Mouse (Mus musculus): ENCODE data around the gene Gm20716.

Gm20716 gene

GRCm38 (mm10) chr2:168229116-168230025, 793 bp downstream of the Gm20716 start:
- peak in 1 of 2 experiments; percentile 56 for DNase-seq (ENCODE audit: low read depth in 1 of 2, low spot score in 2 of 2)

GRCm38 (mm10) chr2:168223326-168223725, 6.8 kb downstream of the Gm20716 start:
- no peak for DNase-seq (ENCODE audit: low read depth in 1 of 2, low spot score in 2 of 2)

- DNase-seq (ENCODE audit: low read depth in 1 of 2, low spot score in 2 of 2): no peak
These were observed 16.3 kb downstream of the Gm20716 start for GRCm38 (mm10) chr2:168213788-168214397.

DNA sequence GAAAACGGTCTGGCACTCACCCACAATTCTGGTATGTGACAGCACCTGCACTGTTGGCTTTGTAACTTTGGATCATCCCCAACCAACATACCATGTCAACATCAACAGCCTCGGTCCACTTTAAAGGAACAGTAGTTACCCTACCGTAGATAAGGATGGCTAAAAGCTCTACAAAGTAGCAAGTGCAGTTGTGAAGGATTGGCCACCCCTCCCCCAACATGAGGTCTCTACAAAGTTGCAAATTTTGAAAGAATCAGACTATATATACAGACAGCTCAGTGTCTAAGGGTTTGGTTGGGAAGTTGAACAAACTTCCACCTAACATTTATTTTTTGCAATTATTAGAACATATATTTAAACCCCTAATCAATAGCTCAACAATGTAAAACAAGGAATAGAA, 22.3 kb downstream of the Gm20716 start:
- DNase-seq (ENCODE audit: low read depth in 1 of 2, low spot score in 2 of 2): no peak

DNA sequence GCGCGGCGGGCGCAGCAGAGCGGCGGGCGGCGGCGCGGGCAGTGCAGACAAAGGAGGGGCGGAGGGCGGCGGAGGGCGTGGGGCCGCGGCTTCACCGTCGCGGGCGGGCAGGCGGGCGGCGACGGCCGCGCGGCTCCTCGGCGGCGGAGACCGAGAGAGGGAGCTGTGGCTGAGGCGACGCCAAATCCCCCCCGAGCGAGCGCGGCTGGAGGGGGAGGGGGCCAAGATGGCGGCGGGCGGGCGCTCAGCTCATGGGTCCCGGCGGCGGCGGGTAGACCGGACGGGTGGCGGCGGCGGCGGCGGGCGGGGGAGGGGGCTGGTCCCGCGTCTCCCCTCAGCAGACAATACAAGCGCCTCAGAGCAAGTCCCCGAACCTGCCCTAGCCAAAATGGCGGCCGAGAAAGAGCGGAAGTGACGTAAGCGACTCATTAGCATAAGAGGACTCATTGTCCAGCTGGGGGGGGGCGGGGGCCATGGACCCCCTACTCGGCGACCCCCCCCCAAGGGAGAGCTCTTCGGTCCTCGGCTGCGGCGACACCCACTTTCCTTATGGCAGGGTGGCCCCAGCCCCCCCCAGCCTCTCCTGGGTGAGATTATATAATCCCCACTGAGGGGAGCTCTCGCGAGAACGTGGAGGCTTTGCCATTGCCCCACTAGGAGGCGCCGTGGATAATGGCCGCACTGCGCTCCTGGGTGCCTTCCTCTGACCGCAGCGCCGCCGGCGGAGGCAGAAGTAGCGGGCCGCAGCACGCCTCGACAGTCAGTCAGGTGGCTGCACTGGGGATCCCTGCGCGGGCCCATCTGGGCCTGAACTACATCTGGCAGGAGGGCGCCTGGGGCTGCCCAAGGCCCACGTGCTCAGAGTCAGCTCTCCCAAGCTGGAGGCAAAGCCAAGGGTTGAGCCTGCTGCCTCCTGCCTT, 23.2 kb downstream of the Gm20716 start, which contains the start of gene Adnp:
Gene Adnp (minus strand): TSS at position 388 of the 920 bp plus-strand sequence.
- peak; percentile 93 to 97 for DNase-seq (ENCODE audit: low read depth in 1 of 2, low spot score in 2 of 2)

DNA sequence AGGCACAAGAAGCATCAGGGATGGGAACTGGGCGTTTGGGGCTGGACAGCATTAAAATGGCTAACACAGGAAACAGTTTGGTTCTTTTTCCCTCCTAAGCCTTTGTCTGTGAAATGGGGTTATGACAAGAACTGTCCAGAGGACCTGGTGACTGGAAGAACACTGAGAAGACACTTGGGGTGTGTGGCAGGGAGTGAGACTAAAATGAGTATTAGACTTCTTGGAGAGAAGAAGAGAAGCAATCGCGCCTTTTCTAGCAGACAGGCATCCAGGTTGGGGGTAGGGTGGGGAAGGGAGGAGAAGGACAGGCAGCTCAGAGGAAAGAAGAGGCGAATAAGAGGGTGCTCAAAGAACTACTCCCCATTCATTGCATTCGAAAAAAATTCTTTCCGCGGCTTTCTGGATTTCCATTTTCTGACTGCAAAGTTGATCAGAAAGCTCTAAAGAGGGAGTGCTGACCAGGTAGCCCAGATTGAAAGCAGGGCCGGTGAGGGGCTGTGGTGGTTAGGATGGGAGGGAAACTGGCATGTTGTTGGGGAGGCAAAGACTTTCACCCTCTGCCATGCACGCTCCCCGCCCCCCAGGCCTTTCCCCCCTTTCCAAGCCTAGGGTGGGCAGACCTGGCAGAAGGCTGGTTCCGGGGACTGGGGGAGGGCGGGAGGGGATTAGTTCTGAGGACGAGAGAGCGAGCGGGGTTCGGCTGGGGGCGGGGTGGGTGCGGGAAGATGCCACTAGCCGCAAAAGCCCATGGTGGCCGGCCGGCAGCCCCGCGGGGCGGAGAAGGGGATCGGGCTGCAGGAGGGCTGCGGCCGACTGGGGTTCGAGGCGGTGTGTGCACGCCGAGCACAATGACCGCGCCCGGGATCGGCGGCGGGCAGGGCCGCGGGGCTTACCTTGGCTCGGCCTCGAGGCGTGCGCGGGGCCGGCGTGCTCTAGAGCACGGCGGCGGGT, 24.2 kb downstream of the Gm20716 start:
- no peak for DNase-seq (ENCODE audit: low read depth in 1 of 2, low spot score in 2 of 2)

DNA sequence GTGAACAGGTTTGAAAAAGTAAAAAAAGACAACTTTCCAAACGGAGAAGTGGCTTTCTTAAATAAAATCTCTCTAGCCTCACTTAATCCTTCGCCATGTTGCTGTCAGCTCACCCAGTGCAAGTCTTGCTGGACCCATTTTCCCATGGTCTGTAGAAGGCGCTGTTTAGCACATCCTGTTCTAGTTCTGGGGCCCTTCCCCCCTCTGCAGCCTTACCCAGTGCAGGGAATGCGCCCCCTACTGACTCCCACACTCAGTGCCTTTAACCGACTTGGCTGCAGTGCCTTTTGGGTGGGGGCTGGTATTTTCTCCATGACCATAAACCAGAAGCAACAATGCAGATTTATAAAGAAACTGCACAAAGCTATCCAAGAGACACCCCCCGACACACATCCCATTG, 24.9 kb downstream of the Gm20716 start:
- DNase-seq (ENCODE audit: low read depth in 1 of 2, low spot score in 2 of 2): peak; percentile 80 to 83

DNA sequence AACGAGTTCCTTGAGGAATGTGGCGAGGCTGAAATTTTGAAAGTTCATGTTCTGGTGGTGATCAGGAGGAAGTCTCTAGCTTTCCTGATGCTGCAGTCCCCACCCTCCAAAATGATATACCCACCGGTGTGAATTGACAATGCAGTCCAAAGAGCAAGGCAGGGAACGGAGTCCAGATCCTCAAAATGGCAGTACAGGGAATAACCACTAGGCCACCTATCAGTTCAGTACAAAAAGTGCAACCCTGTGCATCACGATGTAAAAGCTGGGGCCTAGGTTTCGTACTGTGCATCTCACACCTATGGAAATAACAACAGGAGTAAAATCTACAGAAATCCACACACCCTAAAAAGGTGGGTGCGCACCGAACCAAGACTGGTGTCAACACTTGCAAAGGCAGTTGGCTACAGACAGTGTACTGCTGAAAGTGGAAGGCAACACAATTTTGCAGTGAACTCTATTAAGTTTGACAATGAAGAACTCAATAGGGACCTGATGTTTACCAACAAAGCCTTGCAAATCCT, 25.6 kb downstream of the Gm20716 start:
- no peak for DNase-seq (ENCODE audit: low read depth in 1 of 2, low spot score in 2 of 2)

DNA sequence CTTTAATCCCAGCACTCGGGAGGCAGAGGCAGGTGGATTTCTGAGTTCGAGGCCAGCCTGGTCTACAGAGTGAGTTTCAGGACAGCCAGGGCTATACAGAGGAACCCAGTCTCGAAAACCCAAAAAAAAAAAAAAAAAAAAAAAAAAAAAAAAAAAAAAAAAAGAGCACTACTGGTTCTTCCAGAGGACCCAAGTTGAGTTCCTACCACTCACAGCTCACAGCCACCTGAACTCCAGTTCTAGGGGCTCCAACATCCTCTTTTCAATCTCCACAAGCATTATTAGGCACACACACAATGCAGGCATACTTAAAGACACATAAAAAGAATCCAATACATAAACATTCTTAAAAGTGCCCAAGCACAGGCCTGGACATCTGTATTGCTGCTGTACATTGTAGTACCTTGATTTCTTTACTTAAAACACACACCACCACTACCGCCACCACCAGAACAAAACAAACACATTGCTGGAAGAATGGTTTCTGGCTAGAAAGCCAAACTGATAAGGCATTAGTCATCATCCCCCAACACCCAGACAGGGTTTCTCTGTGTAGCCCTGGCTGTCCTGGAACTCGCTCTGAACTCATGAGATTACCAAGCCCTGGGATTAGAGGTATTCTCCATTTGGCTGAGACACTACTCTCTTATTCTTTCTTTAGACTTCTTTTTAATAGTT, 30.0 kb downstream of the Gm20716 start:
- no peak for DNase-seq (ENCODE audit: low read depth in 1 of 2, low spot score in 2 of 2)

GRCm38 (mm10) chr2:168199476-168199875, 30.7 kb downstream of the Gm20716 start:
- no peak for DNase-seq (ENCODE audit: low read depth in 1 of 2, low spot score in 2 of 2)

DNA sequence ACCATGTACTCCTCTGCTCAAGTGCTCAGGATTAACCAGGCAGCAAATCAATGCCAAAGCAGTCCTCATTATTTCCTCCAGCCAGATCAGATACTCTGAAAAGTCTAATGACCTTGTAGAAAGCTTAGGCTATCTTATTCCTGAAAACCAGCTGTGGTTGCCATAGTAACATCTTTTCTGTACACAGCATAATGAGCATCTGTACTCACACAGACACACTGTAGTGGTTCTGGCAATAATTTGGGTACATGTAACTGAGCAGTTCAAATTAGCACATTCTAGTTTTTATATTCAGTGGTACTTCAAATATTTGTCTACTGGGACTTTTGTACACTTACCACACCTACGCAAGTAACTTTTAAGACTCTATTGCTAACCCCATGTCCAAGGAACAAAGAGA, 31.7 kb downstream of the Gm20716 start:
- no peak for DNase-seq (ENCODE audit: low read depth in 1 of 2, low spot score in 2 of 2)

GRCm38 (mm10) chr2:168195721-168196120, 34.4 kb downstream of the Gm20716 start:
- DNase-seq (ENCODE audit: low read depth in 1 of 2, low spot score in 2 of 2): no peak

DNA sequence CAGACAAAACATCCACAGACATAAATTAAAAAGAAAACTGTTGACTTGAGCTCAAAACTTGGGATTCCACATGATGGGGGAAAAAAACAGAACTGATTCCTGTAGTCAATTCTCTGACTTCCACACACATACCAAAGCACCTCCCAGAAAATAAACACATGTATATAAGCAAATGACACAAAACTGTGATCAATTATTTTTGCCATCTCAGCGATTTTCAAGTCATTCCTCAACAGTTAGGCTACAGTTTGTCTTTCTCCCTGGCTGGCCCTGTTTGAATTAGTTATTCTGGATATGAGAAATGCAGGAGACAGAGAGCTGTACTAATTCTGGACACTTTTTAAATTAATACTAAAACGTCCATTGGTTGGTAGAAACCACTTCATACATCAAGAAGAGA, 36.5 kb downstream of the Gm20716 start:
- DNase-seq (ENCODE audit: low read depth in 1 of 2, low spot score in 2 of 2): no peak

- DNase-seq (ENCODE audit: low read depth in 1 of 2, low spot score in 2 of 2): no peak
These were observed 38.3 kb downstream of the Gm20716 start for GRCm38 (mm10) chr2:168191856-168192255.

DNA sequence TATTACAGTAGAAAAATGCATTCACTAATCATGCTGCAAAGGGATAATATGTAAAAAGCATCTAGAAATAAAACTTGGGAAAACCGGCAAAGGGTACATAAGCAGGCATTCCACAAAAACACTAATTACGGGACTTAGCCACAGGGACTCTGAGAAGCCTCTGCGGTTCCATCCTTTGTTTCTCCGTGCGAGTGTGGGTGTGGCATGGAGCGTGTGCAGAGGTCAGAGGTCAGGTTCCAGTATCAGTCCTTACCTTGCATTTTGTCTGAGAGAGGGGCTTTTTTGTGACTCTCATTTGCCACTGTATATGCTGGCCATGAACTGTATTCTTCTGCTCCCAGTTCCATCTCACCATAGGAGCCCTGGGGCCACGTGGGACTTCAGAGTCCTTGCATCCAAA, 54.2 kb downstream of the Gm20716 start:
- DNase-seq (ENCODE audit: low read depth in 1 of 2, low spot score in 2 of 2): no peak

DNA sequence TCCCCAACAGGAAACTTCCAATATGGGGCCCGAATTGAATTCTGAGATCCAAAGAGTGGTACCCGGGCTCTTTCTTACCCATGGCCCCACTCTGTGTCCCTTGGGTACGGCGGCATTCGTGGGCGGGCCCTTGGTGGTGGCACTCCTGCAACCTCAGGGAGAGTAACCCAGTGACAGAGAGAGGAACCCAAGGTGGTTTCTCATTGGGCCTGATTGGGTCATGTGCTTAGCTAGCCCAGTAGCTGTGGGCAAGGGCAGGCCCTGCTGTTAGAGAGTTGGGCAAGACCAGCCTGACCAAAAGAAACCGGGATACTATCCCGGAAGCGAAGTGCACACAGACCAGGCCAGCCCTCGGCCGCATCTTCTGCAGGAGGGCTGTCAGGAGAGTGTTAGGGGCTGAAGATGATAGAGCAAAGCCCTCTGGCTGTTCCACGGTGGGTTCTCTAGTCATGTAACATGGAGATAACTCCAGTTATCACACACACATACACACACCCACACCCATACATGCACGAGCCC, 59.9 kb downstream of the Gm20716 start:
- DNase-seq (ENCODE audit: low read depth in 1 of 2, low spot score in 2 of 2): peak; percentile 76 to 77

DNA sequence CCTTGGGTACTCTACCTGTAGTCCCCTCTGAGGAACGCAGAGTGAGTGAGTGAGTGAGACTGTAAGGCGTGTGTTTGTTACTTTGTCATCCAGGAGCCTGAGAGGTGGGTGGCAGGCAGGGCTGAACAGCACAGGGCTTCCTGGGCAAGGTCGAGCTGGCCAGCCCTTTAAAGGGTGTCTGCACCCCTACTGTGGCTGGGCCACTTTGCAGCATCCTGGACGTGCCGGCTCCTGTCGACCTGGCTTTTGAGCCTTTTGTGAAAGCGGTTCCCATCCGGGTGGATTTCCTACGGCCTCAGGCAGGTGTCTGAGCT, 60.4 kb downstream of the Gm20716 start:
- no peak for DNase-seq (ENCODE audit: low read depth in 1 of 2, low spot score in 2 of 2)

- no peak for DNase-seq (ENCODE audit: low read depth in 1 of 2, low spot score in 2 of 2)
These were observed 61.0 kb downstream of the Gm20716 start for GRCm38 (mm10) chr2:168168892-168169799.

Data from monocyte, adult 2 months (primary cell).